Mouse (Mus musculus) brain, embryonic 18.5 days (tissue): ENCODE measurements around the gene R3hdm2.

Experiments used
- DNase-seq: peaks from one replicate; pipeline ENCODE4 v3.0.0-alpha.2; 2012; ENCODE audit warnings: low read depth, low spot score

Gene R3hdm2

DNA sequence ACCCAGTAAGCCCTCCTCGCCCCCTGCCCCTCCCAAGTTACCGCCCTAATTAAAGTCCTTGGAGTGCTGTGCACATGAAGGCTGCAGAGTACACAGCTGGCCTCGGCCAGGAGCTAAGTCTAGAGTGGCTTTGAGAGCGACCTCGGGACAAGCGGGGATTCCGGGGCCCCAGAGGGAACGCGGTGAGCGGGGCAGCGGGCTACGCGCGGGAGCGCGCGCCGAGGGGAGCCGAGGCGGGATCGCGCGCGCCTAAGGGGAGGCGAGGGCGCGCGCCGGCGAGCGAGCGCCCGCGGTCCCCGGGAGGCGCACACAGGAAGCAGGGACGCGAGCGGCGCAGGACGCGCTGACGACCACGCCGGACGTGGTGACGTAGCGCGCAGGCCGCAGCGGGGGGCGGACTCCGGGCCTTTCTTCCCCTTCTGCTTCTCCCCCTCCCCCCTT is at the start of gene R3hdm2:
R3hdm2 (plus strand) TSS at position 77 of the 441 bp plus-strand sequence.
- DNase-seq: peak; percentile 90

DNA sequence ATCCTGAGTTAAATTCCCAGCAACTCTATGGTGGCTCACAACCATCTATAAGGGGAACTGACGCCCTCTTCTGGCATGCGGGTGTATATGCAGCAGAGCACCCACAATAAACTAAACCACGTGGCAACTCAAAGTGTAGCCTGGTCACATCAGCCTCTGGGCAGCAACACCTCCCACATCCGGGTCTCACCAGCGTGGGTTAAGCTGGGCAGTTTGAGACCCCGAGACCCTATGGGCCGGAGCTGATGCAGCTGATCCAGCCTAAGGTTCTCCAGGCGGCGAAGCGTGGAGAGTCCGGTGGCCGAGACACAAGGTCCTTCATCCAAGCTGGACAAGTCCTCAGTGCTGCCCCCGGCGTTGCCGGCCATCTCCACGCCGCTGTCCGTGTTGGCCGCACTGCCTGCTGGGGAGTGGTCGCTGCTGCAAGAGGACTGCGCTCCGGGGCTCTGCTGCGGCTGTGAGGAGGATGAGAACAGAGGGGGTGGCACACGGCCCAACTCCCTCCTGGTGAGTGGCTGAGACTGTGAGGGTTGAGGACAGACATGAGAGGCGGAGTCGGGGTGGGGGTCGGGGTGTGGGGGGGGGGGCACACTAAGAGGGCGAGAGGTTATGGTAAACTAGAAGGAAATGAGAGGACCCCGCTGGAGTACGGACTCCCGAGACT is 47.8 kb upstream of the R3hdm2 start:
- no peak for DNase-seq

DNA sequence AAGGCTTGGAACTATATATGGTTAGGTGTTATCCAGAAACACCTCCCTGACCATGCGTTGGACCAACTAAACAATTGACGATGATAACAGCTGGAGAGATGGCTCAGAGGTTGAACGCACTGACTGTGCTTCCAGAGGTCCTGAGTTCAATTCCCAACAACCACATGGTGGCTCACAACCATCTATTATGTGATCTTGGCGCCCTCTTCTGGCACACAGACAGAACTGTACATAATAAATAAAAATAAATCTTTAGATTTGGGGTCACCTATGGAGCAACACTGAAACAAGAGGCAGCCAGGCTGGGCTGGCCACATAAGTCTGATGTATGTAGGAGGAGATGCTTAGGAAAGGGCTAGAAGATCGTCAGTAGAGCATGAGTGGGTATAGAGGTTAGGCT is 47.0 kb upstream of the R3hdm2 start:
- DNase-seq: no peak

DNA sequence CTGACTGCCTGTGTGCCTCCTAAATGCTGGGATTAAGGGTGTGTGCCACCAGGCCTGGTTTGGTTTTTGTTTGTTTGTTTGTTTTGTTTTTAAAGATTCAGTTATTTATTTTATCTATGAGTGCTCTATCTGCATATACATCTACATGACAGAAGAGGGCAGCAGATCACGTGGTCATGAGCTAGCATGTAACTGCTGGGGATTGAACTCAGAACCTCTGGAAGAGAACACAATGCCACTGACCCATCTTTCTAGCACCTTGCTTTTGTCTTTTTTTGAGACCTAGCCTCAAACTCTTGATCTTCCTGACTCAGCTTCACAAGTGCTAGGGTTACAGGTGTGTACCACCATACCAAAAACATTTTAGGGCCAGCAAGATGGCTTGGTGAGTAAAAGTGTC is 44.9 kb upstream of the R3hdm2 start:
- DNase-seq: no peak

DNA sequence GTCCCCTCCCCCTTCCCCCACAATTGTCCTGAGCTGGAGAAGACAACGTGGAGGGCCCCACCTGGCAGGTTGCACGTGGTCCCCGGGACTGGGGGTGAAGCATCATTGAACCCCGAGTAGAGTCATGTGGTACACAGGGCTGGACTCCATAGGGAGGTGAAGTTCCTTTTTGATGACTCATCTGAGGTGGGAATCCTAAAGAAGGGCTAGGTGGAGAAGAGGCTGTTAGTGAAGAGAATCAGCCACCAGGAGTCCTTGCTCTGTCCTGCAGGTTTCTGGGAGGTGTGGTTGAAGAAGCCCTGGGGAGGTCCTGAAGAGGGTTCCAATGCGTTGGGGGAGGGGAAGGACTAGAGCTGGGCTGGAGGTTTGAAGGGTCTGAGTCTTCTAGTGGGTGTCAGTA is 43.2 kb upstream of the R3hdm2 start:
- no peak for DNase-seq

DNA sequence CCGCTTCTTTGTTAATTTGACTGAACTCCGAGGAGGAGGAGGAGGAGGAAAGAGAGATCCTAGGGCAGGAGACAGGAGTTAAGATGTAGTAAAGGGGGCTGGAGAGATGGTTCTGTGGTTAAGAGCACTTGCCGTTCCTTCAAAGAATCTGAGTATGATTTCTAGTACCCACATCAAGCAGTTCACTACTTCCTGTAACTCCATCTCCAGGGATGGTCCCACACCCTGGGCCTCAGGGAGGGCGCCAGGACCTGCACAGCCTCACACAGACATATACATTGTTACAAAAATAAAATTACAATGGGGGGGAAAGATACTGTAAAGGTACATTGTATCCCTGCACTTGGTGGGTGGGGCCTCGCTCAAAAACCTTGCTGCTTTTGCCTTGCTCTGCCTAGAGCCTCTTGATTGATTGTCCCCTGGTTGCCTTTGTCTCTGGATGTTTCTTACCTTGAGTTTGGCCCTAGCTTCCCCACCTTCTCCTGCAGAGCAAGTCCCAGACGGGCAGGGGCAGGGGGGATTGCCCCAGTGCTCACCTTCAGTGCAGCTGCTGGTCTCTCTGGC is 42.5 kb upstream of the R3hdm2 start:
- DNase-seq: no peak

DNA sequence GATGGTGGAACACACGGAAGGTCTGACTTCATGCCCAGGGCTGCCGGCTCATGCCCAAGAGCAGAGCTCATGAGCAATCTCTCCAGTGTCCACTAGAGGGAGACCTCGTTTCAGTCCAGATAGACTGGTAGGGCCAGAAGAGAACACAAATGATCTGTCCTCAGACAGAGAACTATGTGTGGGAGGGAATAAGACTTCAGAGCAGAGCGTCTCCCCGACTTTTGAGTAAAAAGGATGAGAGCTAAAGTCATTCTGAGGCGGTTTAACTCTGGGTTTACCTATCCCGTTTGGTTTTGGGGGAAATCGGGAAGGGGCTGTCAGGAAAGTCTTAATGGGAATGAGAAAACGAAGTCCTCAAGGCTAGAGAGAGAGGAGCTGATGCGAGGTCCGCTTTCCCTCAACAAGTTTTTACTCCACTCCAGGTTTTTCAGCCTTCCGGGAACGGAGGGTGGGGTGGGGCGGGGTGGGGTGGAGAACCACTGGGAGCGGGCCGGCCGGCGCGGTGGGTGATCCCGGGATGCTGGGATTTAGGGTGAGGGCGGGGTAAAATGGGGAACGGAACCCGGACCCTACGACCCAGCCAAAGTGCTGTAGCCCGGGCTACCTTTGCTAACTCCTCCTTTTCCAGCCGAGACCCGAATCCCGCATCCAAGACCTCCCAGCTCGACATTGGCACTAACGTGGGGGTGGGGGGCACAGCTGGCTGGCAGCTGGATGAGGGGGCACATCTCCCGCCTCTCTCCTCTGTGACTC is 41.0 kb upstream of the R3hdm2 start:
- DNase-seq: peak; percentile 69

DNA sequence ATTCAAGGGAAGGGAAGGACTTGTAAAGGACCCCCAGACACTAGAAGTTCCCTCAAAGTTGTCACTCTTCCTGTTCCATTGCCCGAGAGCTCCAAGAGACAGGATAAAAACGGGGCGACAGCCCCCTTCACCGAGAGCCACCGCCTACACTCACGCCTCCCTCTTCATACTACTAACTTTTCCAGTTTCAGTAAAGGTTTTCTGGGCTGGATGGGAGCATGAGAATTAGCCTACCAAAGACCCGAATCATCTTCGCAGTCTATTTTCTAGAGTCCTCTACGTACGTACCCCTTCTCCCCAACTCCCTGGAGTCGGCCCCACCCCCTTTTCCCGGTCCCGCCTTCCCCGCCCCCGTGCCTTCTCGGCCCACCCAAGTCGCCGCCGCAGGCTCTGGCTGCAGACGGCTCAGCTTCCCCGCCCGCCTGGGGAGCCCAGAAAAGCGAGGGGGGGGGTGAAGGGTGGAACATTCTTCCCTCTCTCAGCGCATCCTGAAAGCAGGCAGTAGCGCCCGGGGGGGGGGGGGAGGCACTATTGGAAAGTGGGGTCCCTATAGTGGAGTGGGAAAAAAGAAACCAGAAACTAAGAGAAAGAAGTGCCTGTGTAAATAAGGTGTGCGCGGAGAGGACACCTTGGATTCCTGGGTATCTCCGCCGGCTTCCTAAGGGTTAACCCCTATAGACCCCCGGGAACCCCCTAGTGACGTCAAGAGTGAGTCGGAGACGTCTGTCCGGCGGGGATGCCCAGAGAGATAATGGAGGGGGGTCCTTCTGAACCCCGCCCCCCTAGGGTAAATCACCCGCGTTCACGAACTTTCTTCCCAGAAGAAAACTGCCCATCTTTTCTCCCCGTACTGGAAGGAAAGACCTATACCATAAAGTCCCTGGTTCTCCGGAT is 40.2 kb upstream of the R3hdm2 start:
- no peak for DNase-seq

GRCm38 (mm10) chr10:127340577-127341359 is 39.4 kb upstream of the R3hdm2 start:
- no peak for DNase-seq

DNA sequence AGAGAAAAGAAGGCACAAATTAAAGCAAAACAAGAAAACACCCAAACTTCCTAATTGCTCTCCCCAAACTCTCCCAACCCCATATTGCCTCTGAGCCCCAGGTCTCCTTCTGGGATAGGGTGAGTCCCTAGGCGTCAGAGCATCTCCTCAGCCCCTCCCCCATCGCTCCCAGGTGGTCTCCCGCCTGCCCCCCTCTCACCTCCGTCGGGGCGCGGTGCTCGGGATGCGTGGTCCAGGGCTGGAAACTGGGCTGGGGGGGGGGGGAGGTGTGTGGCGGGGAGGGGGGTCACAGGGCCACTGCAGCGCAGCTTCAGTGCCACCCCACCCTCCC is 38.8 kb upstream of the R3hdm2 start:
- no peak for DNase-seq

DNA sequence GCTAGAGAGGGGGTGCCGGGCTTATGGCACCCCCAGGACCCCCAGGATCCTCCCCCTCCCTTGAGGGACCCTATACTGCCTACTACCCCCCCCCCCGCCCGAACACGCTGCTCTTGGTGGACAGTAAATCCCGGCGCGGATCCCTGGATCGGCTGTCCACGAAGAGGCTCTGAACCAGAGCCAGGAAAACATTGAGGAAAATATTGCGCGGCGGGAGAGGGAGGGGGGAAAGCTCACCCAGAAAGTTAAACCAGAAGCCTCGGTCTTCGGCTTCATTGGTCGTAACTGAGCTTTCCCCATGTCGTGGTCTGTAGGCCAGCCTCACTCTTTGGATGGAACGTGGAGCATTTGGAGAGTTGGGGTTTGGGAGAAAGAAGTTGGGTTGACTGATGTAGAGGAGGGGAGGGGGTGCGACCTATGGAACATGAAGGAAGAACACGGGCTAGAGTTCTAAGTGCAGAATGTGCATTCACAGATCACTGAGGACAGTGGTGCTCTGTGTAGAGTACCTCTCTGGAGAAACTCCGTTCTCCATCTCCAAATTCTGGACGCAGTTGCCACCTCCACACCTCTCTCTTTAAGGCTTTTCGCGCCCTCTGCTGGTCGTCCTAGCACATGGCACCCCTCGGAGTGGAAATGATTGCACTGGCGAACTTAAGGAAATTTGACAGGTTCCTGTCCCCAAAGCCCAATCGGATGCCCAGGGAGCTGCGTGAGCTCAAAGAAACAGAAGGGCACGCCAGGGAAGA is 38.1 kb upstream of the R3hdm2 start, which contains the start of gene Gli1:
Gli1 (minus strand) TSS at position 84 of the 749 bp plus-strand sequence.
- DNase-seq: no peak

DNA sequence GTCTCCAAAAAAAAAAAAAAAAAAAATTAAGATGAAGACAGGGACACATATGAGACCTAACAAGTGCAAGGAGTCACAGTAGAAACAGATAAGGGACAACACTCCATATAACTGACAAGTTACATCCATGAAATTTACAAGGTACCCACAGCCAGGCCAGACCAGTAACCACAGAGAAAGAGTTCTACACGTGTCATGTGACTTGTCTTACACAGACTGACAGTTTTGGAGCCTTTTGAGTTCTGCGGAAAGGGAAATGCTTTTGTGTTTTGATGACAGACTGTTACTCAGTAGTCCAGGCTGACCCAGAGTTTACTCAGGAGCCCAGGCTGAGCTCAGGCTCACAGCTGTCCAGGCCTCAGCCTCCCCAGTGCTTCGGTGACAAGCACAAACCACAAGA is 37.1 kb upstream of the R3hdm2 start:
- no peak for DNase-seq

- DNase-seq: no peak
These were observed 34.0 kb upstream of the R3hdm2 start for GRCm38 (mm10) chr10:127346173-127346572.

GRCm38 (mm10) chr10:127348957-127349356 is 31.2 kb upstream of the R3hdm2 start:
- no peak for DNase-seq

GRCm38 (mm10) chr10:127349810-127350209 is 30.3 kb upstream of the R3hdm2 start:
- DNase-seq: no peak

- no peak for DNase-seq
These were observed 29.4 kb upstream of the R3hdm2 start for GRCm38 (mm10) chr10:127350594-127351284.

GRCm38 (mm10) chr10:127351285-127351595 is 28.9 kb upstream of the R3hdm2 start:
- DNase-seq: no peak

GRCm38 (mm10) chr10:127351719-127352118 is 28.4 kb upstream of the R3hdm2 start:
- no peak for DNase-seq

DNA sequence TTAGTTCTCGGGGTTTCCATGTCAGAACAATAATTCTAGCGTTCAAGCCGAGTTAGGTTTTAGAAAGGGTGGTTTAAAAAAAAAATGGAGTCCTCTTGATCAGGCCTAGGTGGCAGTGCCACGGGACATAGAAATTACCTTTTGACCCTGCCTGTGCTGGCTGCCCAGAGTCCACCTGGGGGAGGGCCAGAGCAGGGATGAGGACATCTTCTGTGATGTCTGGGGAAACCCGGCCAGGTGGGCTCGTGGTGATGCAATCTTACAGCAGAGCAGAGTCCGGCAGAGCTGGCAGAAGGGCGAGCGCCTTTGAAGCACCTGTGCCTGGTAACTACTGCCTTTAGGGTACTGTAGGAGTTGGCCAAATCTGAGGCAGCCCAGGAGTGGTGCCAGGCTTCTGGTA is 27.9 kb upstream of the R3hdm2 start:
- no peak for DNase-seq

- DNase-seq: no peak
These were observed 27.4 kb upstream of the R3hdm2 start for GRCm38 (mm10) chr10:127352766-127353165.
